Mouse (Mus musculus): ENCODE measurements at regions not wholly inside any gene's neighbourhood (a gene's known extent, or its start where the extent isn't known, plus 50 kb on each side); places are given as distances from the start of the nearest gene placed in this dataset.

DNA sequence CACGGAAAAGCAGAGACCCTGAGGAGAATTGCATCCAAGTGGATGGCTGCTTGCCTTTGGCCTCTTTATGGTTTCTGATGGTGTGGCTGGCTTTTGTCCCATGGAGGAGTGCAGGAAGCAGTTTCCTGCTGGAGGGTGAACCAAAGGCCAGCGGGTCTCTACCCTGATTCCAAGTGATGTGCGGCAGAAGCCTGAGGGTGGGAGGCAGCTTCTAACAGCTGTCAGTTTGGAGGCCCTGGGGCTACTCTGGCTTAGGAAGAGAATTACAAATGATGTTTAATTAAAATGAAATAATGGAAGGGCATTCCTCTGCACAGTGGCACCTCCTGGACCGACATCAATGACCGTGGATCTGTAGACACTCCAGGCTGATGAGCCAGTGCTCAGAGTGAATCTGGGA lies 545.0 kb downstream of the Slc4a3 start:
- TF ChIP-seq GATA1 (IDR thresholded peaks at IDR 0.05; ENCODE audit: borderline replicate concordance, low read length) (no peak), FLI1 (IDR thresholded peaks at IDR 0.05; ENCODE audit: low read length) (no peak)
